Mouse (Mus musculus): Measurements from ENCODE around the gene Epn1.

DNA sequence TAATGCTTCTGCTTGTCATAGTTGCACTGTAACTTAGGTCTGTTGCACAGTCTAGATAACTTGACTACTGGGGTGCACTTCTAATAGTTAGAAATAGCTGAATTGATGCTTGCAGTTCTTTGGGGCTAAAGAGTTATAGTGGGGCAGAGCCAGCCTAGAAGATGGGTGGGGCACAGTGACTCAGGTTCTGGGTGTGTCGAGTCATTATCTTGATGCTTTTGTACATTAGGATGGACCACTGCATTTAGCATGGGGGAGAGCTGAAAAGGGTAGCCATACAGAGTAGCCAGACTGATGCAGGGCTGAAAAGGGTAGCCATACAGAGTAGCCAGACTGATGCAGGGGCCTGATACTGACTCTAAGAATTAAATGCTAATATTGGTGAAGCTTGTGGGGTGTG lies 6.4 kb upstream of the Epn1 start:
- no peak for TF ChIP-seq POLR2A (IDR thresholded peaks at IDR 0.05; ENCODE audit: insufficient read depth, low read length)
- no peak for TF ChIP-seq EP300 (IDR thresholded peaks at IDR 0.05; ENCODE audit: insufficient read depth, low read depth, low read length)
- no peak for TF ChIP-seq CTCF (IDR thresholded peaks at IDR 0.05; ENCODE audit: low read depth, low read length)

Measured in ES-Bruce4 (cell line).